Mouse (Mus musculus) frontal cortex, postnatal 10 days (tissue): ENCODE data around the gene Uhrf1bp1.

ENCODE experiments used
- DNase-seq, 2 experiments: peaks; one replicate each; pipeline ENCODE4 v3.0.0; 2022; ENCODE audit warnings: low spot score in 2 of 2, mixed read lengths in 1 of 2

The Uhrf1bp1 gene

DNA sequence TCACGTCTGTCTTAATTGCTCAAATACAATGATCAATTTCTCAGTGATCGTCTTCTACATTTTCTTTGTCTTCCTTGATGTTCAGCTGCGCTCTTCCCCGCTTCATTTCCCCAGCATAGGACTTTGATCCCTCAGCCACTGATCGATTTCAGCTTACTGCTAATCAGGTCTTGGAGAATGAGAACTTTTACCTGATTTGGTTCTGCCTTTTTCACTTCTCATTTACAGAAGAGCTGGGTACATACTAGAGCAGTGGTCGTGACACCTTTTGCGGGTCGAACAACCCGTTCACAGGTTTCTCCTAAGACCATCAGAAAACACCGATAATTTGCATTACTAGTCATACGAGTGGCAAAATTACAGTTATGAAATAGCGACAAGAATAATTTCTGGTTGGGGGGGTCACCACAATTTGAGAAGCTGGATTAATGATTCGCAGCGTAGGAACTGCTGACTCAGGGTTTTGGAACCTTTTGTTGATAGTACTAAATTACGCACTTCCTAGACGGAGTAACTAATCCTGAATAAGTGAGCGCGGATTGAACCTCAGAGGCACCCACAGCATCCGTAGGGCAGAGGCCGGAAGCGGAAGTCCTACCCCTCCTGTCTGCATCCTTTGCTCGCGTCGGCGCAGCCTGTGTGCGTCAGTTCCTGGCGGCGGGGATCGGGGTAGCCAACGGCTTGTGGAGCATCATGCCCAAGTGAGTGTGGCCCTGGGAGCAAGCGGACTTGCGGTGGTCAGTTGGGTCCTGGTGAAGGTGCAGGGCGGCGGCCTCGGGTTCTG is 16.6 kb upstream of the Uhrf1bp1 start:
- DNase-seq: peak; percentile 93 to 95

DNA sequence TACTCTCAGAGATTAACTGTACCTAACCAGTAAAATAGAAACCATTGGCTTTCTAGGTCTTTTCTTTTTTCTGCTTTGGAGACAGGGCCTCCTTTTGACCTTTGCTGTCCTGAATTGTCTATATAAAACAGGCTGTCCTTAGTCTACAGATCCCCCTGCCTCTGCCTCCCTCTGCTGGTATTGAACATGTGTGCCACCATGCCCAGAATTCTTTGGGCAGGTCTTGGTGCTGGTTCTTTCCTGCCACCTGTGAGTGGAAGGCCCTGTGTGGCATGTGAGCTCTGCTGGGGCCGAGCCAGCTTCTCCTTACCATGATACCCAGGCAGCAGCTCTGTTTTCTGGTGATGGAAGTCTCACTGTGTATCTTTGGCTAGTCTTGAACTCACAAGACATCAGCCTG is 7.9 kb upstream of the Uhrf1bp1 start:
- no peak for DNase-seq

DNA sequence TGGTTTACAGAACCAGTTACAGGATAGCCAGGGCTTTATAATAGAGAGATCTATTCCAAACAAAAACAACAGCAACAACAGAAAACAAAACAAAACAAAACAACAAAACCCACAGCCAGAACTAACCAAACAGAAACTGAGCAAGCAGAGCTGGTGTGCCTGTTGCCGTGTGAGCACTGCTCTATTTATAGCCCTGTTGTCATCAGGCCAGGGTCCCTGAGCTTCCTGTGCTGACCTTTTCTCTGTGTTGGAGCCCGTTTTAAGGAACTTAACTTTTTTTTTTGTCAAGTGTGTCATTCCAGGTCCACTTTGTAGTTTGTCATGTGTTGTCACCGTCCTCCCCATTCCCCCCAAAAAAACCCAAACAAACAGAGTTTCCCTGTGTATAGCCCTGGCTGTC is 5.2 kb upstream of the Uhrf1bp1 start:
- no peak for DNase-seq

DNA sequence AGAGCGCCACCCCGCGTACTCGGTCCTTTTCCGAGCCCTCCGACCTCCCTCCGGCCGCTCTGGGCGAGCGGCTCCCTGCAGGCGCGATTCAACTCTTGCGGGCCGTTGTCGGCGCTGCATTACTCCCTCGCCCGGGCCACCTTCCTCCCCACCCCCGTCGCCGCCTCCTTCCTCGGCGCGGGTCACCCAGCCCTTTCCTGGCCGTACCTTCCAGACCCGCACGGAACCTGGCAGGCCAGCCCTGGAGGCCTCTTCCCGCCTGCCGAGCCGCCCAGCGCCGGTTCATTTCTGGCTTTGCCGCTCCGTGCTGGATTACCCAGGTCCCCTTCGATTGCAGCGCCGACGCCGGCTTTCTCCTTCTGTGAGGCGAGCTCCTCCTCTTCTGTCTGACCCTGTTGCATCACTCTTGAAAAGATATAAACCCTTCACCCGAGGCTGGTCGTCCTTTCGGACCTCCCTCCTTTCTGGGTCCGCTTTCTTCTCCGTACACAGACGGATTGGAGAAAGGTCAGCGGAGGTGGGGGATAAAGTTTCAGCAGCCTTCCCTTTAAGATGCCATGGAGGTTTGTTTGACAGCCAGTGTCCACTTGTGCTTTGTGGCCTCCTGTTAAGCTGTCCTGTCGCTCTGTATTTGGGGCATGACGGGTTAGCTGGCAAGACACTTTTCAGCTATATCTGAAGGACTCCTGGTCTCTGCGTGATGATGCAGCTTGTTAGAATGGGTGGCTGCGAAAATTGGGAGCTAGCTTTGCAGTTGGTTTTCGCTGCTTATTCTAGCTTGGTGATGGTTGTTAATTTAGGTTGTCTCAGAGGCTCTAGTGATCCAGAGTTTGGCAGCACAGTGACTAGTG is 782 bp downstream of the Uhrf1bp1 start:
- DNase-seq: peak in 1 of 2 experiments; percentile 37

DNA sequence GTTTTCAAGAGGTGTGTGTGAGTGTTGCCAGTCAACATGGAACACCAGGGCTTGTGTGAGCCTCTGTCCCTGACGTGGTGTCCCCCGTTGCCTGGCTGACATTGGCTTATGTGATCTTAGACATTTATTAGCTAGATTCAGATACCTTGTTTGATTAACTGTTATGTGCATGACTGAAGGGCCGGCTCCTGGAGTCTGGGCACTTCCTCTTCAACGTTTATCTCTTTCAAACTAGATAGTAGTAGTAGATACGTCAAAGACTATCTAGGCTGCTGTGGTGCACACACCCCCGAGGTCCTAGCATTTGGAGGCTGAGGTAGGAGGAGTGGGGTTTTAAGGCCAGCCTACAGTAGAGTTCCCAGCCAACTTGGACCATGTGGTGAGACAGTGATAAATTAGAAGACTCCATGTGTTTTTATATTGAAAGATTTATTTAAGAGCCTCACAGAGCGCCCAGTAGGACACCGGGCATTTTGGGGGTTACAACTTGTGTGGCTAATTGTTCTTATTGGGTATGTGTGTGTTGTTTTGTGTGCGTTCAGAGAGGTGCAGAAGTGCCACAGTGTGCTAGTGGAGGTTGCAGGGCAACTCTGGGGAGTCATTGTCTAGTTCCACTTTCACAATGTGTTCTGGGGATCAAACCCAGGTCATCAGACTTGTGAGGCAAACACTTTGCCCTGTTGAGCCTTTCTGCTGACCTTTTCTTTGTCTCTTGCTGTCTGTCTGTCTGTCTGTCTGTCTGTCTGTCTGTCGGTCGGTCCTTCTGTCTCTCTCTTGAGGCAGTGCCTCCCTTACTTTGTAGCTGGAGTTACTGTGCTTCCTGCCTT is 1.6 kb downstream of the Uhrf1bp1 start:
- DNase-seq: no peak

DNA sequence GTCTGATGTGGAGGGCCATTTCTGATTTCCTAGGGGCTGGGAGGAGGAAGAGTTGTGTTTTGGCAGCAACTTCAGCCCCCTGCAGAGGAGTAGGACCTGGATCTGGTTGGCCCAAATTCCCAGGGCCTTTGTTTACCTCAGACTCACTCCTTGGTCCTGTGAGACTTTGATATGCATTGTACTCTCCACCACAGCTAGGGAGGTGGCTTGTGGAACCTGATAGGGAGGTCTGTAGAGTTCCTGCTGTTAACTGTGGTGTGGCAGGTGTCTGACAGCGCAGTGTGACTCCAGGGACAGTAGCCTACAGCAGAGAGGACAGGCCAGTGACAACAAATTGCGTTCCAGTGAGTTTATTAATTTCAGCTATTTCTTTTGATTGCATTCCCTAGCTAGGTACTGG is 2.9 kb downstream of the Uhrf1bp1 start:
- DNase-seq: no peak

DNA sequence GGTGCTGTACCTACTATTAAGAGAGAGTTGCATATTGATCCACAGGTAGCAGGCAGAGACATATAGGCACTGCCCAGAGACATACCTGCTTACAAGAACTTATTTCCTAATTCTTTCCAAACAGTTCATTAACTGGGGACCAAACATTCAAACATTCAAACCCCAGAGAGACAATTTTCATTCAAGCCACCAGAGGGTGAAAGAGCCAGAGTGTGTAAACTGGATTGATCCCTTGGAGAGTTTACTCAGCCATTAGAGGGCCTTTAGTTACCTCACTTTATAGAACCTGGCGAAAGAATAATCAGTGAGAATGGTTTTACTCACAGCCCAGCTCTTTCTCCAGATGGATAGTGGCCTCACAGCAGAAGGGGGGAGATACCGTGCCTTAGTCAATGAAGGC is 9.2 kb downstream of the Uhrf1bp1 start:
- DNase-seq: no peak

DNA sequence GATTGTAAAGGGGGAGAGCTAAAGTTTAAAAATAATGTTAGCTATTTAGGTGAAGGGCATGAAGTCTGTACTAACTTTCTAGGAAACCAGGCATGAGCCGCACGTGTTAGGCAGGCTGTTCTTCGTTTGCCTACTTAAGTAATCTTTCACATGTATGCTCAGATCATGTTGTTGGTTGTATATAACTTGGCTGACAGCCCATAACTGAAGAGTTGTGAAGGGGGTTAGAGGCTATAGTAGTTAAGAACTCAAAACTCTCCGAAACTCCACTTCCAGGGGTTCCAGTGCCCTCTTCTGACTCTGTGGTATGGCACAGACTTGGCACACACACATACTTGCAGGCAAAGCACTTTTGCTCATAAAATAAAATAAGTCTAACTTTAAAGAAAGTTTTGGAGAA is 10.5 kb downstream of the Uhrf1bp1 start:
- no peak for DNase-seq

DNA sequence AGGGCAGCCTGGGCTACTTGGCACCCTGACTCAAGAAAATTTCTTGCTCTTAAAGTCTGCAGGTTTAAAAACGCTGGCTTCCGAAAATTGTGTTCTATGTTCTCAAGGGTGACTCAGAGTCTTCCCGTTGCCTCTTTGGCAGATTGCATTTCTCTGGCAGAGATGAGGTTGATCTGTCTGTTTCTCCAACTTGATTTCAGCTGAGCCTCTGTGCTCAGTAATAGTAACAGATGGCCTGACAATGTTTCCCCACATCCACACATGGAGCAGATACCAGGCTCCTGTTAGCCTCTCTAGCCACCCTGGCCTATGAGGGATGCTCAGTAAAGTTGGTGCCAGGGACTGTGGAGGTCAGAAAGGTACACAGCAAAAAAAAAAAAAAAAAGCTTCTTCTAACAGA is 15.6 kb downstream of the Uhrf1bp1 start:
- no peak for DNase-seq

DNA sequence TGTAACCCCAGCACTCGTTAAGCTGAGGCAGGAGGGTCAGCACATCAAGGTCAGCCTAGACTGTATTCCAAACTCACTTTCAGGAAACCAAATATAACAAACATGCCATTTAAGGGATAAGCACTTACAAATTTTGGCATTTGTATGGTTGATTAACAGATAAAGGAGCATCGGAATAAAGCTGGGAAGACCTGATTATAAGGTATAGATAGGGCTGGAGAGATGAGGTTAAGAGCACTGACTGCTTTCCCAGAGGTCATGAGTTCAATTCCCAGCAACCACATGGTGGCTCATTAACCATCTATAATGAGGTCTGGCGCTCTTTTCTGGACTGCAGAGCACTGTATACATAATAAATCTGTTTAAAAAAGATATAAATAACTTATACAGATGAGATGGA is 17.3 kb downstream of the Uhrf1bp1 start:
- DNase-seq: no peak

DNA sequence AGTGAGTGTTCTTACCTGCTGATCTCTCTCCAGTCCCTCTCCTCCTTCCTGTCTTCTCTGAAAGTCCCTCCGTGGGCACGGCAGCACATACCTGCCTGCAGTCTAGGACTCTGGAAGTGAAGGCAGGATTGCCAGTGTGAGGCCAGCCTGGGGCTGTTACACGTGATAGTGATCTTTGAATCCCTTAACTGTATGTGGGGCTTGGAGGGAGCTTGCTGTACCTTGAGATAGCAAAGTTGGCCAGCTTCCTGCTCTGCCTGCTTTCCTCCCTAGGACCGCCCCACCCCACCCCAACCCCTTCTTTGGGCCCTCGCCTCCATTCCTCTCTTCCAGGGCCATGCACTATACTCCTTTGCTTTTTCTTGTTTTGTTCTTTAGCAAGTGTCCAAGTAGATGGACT is 18.3 kb downstream of the Uhrf1bp1 start:
- no peak for DNase-seq

DNA sequence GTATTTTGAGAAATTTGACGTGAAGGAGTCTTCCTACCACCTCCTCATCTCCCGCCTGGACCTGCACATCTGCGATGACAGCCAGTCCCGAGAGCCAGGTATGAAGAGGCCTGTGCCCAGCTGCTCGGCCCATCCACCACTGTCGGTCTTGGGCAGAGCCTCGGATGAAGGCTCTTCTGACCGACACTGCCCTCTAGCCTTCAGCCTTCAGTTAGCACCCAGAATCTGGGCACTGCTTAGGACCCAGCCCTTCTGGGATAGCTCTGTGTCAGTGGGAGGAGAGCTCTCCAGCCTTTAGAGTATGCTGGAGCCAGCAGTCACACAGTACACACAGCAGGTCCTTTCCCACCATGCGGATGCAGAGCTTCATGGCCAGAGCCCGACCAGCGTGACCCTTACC is 25.3 kb downstream of the Uhrf1bp1 start:
- DNase-seq: no peak

DNA sequence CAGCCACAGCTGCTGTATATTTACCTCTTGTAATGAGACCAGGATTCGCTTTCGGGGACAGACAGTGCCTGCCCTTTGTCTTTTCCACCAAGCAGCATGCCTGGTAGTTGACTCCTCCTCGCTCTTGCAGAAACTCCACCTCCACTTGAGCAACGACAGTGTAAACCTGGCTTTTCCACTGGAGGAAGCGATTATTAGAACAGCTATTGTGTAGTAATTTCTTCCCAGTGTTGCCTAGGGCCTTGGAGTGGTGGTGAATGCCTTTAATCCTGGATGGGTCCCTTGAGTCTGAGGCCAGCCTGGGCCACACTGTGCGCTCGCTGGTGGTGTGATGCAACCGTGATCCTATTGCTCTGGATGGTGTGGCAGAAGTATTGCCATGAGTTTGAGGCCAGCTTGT is 26.9 kb downstream of the Uhrf1bp1 start:
- no peak for DNase-seq

DNA sequence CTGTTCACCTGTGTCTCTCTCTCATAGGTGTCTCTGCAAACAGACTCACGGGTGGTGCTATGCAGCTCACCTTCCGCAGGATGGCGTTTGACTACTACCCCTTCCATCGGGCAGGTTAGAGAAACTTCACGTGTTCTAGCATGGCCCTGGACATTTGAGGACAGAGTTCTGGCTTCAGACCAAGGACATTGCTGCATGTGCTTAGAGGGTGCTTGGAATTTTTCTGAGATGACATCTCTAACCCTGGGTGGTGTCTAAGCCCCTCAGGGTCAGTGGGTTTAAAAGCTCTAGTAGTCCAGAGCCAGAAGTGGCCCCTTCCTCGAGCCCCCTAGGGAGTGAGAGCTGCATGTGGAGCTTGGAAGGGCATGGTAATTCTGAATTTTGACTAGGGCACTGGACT is 27.8 kb downstream of the Uhrf1bp1 start:
- no peak for DNase-seq

DNA sequence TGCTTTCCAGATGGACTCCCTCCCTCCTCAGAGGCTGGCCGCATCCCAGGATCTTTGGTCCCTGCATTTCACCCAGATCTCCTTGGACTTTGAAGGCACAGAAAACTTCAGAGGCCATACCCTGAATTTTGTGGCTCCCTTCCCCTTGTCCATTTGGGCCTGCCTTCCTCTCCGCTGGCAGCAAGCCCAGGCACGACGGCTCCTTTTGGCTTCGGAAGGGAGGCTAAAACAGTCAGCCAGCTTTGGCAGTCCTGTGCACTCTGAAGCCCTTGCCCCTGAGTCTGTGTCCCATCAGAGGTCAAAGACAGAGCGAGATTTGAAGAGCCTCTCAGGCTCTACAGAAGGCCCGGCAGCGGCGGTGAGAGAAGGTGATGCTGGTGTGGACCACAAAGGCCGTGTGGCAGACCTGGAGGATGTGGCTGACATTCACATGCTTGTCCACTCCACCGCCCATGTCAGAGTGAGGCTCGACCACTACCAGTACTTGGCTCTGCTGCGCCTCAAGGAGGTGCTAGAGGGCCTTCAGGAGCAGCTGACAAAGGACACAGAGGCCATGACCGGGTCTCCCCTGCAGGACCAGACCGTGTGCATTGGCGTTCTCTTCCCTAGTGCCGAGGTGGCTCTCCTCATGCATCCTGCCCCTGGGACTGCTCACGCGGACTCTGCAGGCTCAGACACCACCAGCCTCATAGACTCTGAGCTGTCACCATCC is 30.4 kb downstream of the Uhrf1bp1 start:
- DNase-seq: no peak

DNA sequence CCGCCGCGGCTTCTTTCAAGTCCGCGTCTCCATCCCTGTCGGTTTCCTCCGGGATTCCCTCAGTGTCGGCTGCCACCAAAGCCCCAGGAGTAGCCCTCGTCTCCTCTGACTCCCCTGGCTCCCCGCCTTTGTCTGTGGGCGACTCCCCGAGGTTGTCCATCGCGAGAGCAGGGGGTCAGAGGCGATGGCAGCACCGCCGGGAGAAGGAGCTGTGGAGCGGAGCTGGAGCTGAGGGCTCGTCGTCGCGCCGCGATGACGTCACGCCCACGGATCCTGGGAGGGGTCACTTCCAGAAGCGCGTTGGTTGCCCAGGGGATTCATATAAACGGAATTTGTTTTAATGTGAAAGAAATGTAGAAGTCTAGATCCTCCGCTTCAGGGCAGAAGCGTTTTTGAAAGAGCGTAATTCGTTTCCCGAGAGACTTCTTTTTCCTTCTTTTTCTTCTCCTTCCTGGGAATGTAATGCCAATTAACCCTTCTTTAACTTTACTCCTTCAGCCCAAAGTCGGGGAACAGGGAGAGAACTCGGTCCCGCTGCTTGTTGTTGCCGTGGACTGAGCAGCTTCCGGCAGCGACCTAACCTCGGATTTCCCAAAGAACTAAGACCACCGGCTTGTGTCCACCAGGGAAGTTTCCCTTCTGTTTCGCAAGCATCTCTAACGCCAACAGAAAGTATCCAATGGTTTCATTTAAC is 51.4 kb downstream of the Uhrf1bp1 start:
- peak; percentile 93 to 95 for DNase-seq

DNA sequence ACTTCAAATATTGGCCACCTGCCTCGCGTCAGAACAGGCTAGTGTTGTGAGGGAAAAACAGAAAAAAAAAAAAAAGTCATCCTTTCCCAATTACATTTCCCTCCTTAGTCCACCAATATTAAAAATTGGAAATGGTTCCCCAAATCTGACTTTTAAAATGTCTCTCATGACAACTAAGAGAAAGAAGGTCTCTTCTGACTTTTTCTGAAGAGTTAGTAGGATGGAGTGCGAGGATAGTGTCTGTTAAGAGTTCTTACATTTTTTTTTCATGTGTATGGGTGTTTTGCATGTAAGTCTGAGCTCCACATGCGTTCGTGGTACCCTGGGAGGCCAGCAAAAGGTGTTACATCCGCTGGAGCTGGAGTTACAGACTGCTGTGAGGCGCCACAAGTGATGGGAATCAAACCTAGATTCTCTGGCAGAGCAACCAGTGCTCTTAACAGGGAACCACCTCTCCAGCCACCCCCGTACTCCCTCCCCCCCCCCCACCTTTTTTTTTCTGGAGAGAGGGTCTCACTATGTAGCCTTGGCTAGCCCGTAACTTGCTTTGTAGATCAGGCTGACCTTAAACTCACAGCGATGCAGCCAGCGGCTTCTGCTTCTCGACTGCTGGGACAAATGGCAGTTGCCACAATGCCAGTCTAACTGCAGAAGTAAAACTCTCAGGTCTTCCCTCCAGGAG is 52.1 kb downstream of the Uhrf1bp1 start:
- DNase-seq: no peak

DNA sequence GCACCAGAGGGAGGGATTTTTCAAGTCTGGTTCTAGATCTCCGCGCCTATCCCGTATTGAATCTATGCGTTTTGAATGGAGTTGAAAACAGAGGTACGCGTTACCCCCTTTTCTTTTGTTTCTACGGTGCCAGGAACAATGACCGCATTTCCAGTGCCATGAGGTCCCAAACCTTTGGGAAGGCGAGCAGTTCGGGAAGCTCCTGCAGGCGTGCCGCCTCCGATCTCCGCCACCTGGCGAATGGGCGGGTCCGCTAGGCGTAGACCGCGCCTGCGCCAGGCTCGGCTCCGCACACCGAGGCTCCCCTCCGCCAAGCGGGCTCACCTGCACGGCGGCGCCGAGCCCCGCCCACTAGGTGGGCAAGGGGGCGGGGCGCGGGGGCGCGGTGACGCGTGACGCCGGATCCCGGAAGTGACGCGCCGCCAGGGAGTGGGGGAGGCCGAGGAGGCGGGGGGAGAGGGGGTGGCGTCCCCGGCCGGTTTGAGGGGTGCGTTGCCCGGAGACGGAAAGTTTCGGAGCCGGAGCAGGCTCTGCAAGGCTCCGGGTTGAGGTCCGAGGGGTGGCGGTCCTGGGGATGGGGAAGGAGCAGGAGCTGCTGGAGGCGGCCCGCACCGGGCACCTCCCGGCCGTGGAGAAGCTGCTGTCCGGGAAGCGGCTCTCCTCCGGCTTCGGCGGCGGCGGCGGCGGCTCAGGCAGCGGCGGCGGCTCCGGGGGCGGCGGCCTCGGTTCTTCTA is 52.8 kb downstream of the Uhrf1bp1 start, which contains the start of gene Anks1:
Gene Anks1, plus strand, starts transcription at position 419 of the 734 bp plus-strand sequence.
- peak; percentile 63 to 83 for DNase-seq
